Mouse (Mus musculus): ENCODE data around the gene Bicdl1. TPM values are rescaled to one million over a fixed set of nuclear protein-coding genes. Genes with fewer than 3 reads are reported as not detected.

The Bicdl1 gene
- polyA plus RNA-seq, 1 experiment from 2014 or later, result 28.3 TPM

DNA sequence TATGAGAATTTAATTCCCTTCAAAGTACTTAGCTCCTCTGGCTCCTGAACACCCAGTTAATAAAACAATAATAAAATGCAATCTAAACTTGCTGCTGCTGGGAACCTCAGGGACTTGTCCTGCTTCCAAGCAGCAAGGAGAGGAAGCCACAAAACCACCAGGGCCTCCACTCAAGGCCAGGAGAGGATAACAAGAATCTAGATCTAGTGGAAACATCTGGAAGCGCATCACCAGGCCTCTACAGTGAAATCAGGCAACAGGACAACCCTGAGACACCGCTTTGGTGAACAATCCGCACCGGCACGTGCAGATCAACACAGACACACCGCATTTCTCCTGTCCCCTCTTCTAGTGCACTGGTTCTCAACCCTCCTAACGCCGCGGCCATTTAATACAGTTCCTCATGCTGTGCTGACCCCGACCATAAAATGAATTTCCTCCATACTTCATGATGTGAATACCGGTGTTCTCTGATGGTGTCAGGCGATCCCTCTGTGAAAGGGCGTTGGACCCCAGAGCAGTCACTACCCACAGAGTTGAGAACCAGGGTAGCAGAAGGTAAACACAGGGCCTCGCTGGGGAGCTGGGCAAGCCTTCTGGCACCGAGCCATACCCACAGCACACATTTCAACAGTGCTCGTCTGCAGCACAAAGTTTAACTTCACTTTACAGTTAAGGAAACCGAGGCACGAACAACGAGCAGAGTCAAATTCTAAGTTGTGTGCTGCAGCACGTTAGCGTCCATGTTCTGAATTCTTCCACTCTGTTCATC is 9.0 kb downstream of the Bicdl1 start:
- Histone ChIP-seq H3K4me1 (replicated peaks) (peaks cover 9% of the 10 kb centered on the region), H3K4me3 (no peak overlapping the region), H3K27me3 (no peaks in the 10 kb centered on the region), H3K9ac (no peak overlapping the region), H3K4me2 (no peak overlapping the region), H3K36me3 (peaks cover 18% of the 10 kb centered on the region), H3K9me3 (no peaks in the 10 kb centered on the region), H3K27ac (no peak overlapping the region)
- 86% methylated on average over 21 of the region's 21 CpGs for WGBS
- ATAC-seq (ENCODE audit: low FRiP score), result no peak

DNA sequence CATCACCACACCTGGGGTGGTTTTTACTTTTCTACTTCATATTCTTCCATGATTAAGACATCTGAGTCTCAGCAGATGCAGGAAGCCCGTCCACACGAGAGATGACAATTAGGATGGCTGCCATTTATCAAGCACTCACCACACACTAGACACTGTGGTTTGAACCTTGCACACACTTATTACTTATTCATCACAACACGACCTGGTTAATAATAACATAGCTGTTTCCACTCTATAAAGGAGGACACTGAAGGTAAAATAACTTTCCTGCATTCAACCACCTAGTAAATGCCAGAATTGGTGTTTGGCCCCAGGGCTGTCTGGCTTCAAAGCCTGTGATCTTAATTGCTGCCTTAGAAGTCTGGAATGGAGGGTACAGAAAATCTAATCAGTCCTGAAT is 10.7 kb downstream of the Bicdl1 start:
- Histone ChIP-seq H3K27ac (no peak overlapping the region), H3K36me3 (peaks cover 18% of the 10 kb centered on the region), H3K4me1 (replicated peaks) (peaks cover 9% of the 10 kb centered on the region), H3K4me2 (no peak overlapping the region), H3K9me3 (no peaks in the 10 kb centered on the region), H3K9ac (no peak overlapping the region), H3K4me3 (no peak overlapping the region), H3K27me3 (no peaks in the 10 kb centered on the region)
- WGBS, result 59% methylated on average over 3 of the region's 3 CpGs
- no peak for ATAC-seq (ENCODE audit: low FRiP score)

DNA sequence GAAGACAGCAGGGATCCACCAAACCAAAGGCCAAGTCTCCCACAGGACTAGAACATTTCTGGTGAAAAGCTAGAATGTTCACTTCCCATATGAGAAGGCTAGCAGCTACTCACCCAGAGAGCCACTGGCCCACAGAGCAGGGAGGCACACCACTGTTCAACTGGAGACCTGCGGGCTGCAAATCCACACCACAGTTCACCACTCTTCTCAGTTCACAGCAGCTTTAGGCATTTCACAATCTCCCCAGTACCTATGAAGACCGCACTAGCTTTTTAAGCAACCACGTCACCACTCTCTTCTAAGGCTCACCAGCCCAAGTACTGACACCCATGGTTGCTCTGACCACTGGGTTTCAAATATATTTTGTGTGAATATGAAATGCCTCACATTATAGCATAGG is 13.7 kb downstream of the Bicdl1 start:
- Histone ChIP-seq H3K27ac (no peak overlapping the region), H3K4me3 (no peak overlapping the region), H3K36me3 (peaks cover 5% of the 10 kb centered on the region), H3K9me3 (no peaks in the 10 kb centered on the region), H3K27me3 (no peaks in the 10 kb centered on the region), H3K4me1 (replicated peaks) (peaks cover 14% of the 10 kb centered on the region), H3K4me2 (no peak overlapping the region), H3K9ac (no peak overlapping the region)
- no peak for ATAC-seq (ENCODE audit: low FRiP score)
- 94% methylated on average over 3 of the region's 3 CpGs for WGBS

DNA sequence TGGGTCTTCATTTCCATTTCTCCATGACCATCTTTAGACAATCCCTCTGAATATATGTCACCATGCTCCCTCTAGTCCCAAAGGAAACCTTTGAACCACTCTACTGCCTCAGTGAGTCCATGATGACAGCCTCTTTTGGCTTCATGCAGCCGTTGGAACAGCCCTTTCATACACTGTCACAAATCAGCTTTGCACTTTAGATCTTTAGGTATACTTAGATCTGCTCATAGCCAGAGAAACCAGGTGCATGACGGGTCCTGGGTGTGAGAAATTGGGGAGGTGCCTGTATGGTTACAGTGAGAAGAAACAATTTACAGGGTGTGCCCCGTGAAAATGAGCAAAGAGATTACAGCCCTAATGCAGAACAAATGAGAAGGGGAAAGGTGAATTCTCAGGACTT is 14.3 kb downstream of the Bicdl1 start:
- H3K27ac ChIP-seq, result no peak overlapping the region
- no peaks in the 10 kb centered on the region for H3K27me3 ChIP-seq
- H3K9ac ChIP-seq, result no peak overlapping the region
- H3K4me2 ChIP-seq, result no peak overlapping the region
- peaks cover 19% of the 10 kb centered on the region for H3K4me1 ChIP-seq (replicated peaks)
- 89% methylated on average over 3 of the region's 3 CpGs for WGBS
- H3K4me3 ChIP-seq, result no peak overlapping the region
- no peak for ATAC-seq (ENCODE audit: low FRiP score)
- H3K9me3 ChIP-seq, result no peaks in the 10 kb centered on the region
- no peaks in the 10 kb centered on the region for H3K36me3 ChIP-seq

DNA sequence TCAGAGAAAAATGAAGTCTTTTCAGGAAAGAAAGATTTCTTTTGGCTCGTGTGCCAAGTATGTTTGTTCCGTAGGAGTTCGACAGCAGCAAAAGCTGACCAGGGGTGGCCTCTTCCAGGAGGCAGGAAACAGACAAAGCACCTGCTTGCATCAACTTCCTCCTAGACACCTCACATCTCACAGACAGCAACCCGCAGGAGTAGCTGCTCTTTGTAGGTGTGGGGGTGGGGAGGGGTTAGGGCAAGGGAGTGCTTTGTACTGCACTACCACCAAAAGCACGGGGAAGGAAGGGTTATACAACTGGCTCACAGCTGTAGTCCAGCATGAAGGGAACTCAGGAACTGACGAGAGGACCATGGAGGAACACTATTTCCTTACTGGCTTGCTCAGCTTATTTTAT is 15.0 kb downstream of the Bicdl1 start:
- H3K27me3 ChIP-seq, result no peaks in the 10 kb centered on the region
- no peaks in the 10 kb centered on the region for H3K9me3 ChIP-seq
- no peak for ATAC-seq (ENCODE audit: low FRiP score)
- H3K9ac ChIP-seq, result no peak overlapping the region
- H3K4me2 ChIP-seq, result no peak overlapping the region
- WGBS, result 76% methylated on average over 6 of the region's 6 CpGs
- no peaks in the 10 kb centered on the region for H3K36me3 ChIP-seq
- H3K27ac ChIP-seq, result no peak overlapping the region
- H3K4me3 ChIP-seq, result no peak overlapping the region
- H3K4me1 ChIP-seq (replicated peaks), result peaks cover 26% of the 10 kb centered on the region

DNA sequence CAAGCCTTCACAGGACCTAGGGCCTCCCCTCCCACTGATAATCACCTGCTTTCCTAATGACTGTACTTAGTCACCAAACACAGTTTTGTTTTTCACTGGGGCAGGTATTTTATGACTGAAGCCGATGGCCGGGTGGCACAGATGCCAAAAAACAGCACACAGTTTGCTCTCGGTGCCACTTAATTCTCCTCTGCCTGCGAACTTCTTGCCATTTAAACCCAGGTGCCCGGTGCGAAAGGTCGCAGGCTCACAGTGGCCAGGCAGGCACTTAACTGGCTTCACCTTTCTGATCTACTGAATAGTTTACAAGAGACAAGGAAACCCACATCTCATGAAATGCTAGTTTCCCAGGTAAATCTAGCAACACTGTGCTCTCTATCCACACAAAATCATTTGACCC is 16.7 kb downstream of the Bicdl1 start:
- Histone ChIP-seq H3K36me3 (no peaks in the 10 kb centered on the region), H3K27me3 (no peaks in the 10 kb centered on the region), H3K27ac (no peak overlapping the region), H3K4me3 (no peak overlapping the region), H3K4me1 (replicated peaks) (peaks cover 22% of the 10 kb centered on the region), H3K9ac (no peak overlapping the region), H3K4me2 (no peak overlapping the region), H3K9me3 (no peaks in the 10 kb centered on the region)
- 92% methylated on average over 7 of the region's 7 CpGs for WGBS
- no peak for ATAC-seq (ENCODE audit: low FRiP score)

DNA sequence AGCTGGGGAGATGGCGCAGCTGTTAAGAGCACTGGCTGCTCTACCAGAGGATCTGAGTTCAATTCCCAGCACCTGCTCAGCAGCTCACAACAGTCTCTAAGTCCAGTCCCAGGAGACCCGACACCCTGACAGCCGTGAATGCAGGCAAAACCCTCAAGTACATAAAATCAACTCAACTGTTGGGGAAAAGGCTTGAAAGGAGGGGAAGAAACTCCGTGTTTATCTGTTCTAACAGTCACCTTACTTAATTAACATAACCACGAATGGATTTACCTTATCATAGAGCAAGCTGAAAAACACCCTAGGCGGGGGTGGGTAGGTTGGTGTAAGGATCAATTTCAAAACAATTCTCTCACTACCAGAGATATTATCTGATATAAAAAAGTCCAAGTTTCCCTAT is 18.9 kb downstream of the Bicdl1 start:
- ATAC-seq (ENCODE audit: low FRiP score), result no peak

DNA sequence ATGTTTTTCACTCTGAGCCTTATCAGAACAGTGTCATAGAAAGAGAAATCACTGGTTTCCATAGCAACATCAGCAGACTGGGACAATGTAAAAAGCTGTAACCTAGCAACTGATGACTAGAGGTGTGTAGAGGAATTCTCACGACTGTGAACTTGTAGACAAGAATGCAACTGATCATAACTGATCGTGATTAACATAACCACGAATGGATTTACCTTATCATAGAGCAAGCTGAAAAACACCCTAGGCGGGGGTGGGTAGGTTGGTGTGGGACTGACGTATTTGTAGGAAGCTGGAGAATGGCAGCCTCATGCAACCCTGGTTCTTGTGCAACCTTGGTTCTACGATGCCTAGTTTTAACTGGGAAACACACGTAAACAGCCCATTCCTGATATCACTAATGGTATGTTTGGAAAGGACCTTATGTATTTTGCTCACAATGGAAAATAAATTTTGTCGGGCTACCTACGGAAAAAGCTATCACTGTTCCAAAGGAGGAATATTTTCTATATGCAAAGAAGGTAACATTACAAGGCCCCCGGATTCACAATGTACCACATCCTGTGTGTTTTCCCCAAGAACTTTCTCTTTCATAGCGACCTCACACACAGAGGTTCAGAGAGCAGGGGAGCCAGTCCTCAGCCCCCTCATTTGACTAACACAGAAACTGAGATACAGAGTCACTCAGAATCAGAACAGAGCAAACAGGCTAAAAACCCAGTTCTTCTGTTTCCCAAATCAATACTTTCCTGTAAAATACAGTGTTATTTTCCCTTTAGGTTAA is 19.6 kb downstream of the Bicdl1 start:
- Histone ChIP-seq H3K27ac (peak overlapping the region; percentile 26; the same call in 1 of the 2 replicates), H3K4me1 (replicated peaks) (peaks cover 22% of the 10 kb centered on the region), H3K4me2 (no peak overlapping the region), H3K36me3 (no peaks in the 10 kb centered on the region), H3K4me3 (no peak overlapping the region), H3K9me3 (no peaks in the 10 kb centered on the region), H3K9ac (no peak overlapping the region), H3K27me3 (no peaks in the 10 kb centered on the region)
- WGBS, result 61% methylated on average over 11 of the region's 11 CpGs
- no peak for ATAC-seq (ENCODE audit: low FRiP score)

More for the DNA sequence above, 18.9 kb downstream of the Bicdl1 start:
- Histone ChIP-seq H3K4me2 (no peak overlapping the region), H3K36me3 (no peaks in the 10 kb centered on the region), H3K9me3 (no peaks in the 10 kb centered on the region), H3K4me3 (no peak overlapping the region), H3K4me1 (replicated peaks) (peaks cover 22% of the 10 kb centered on the region), H3K9ac (no peak overlapping the region), H3K27me3 (no peaks in the 10 kb centered on the region), H3K27ac (0 out of 2 replicates have a peak overlapping the region, but pooled peaks have one; percentile 26)
- 72% methylated on average over 6 of the region's 6 CpGs for WGBS

DNA sequence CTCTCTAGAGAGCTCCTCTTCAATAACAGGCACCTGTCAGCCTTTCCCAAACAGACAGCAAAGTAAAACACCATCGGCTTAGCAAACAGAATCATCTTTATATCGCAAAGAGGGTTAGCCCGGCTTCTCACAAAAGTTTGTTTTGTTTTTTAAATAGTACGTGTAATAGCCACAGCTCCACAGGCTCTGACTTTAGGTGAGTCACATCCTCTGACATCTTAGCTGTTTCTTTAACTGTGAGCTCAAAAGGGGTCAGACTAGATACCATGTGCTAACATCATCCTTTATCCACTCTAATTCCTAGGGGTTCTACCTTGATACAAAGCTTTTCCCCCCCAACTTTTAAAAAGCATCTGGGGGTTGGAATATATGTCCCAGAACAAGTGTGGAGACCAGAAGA is 21.2 kb downstream of the Bicdl1 start:
- H3K4me3 ChIP-seq, result no peak overlapping the region
- H3K36me3 ChIP-seq, result no peaks in the 10 kb centered on the region
- no peaks in the 10 kb centered on the region for H3K9me3 ChIP-seq
- no peak overlapping the region for H3K4me2 ChIP-seq
- 90% methylated on average over 4 of the region's 4 CpGs for WGBS
- H3K9ac ChIP-seq, result no peak overlapping the region
- H3K27ac ChIP-seq, result no peak overlapping the region
- peaks cover 22% of the 10 kb centered on the region for H3K4me1 ChIP-seq (replicated peaks)
- ATAC-seq (ENCODE audit: low FRiP score), result no peak
- H3K27me3 ChIP-seq, result no peaks in the 10 kb centered on the region

DNA sequence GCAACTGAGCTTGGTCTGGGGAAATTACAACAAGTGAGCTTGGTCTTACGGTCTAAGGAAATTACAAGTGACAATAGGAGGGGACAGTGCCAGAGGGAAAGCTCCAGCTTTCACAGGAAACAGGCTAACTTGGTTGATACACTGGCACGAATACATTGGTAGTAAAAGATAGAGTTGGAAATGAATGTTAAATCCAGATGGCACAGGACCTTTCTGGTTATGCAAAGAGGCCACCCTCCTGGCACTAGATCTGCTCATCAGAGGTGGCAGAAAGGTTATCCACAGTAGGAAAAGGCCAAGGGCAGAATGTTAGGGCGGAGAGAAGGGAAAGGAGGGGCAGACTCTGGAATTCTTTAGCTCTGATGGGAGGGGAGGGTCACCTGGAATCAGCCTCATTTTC is 22.5 kb downstream of the Bicdl1 start:
- WGBS, result 72% methylated on average over 3 of the region's 3 CpGs
- ATAC-seq (ENCODE audit: low FRiP score), result no peak
- no peak overlapping the region for H3K4me3 ChIP-seq
- no peak overlapping the region for H3K27ac ChIP-seq
- no peak overlapping the region for H3K4me2 ChIP-seq
- H3K36me3 ChIP-seq, result no peaks in the 10 kb centered on the region
- H3K9ac ChIP-seq, result no peak overlapping the region
- H3K4me1 ChIP-seq (replicated peaks), result peaks cover 22% of the 10 kb centered on the region
- no peaks in the 10 kb centered on the region for H3K27me3 ChIP-seq
- H3K9me3 ChIP-seq, result no peaks in the 10 kb centered on the region

DNA sequence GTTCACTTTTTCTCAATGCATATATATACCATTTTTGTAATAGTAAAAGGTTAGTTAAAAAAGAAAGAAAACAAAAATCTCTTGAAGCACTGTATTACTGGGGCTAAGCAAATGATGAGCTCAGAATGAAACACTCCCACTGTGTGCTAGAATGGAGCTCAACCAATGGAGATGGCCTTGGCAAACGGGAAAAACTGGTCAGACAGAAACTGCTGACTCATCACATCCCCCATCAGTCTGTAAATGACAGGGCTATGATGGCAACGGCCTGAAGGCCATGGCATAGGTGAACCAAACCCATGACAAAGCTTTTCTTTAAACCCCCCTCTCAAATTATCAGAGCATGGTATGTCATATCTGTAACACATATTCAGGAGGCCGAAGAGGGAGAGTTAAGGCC is 29.4 kb downstream of the Bicdl1 start:
- H3K27ac ChIP-seq, result no peak overlapping the region
- H3K4me2 ChIP-seq, result no peak overlapping the region
- 0 out of 2 replicates have a peak, but pooled peaks cover 2% of the 10 kb centered on the region for H3K4me1 ChIP-seq (replicated peaks)
- no peaks in the 10 kb centered on the region for H3K36me3 ChIP-seq
- no peak overlapping the region for H3K4me3 ChIP-seq
- ATAC-seq (ENCODE audit: low FRiP score), result no peak
- 70% methylated on average over 3 of the region's 3 CpGs for WGBS
- no peaks in the 10 kb centered on the region for H3K27me3 ChIP-seq
- no peaks in the 10 kb centered on the region for H3K9me3 ChIP-seq
- no peak overlapping the region for H3K9ac ChIP-seq

DNA sequence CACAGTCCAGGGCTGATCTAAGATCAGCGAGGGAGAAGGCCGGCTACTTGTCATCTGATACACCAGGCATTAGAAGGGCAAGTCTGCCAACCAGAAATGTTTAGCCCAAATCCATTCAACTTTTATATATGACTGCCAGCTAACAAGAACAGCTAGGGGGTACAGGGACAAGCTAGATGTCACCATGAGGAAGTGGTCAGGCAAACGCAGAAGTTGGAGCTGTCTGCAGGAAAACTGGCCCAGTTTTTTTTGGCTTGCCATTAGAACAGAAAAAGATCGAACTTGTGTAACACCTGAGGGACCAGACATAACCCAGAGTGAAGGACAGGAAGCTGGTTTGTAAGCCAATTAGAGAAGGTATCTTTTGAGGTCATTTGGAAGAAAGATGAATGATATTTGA is 30.2 kb downstream of the Bicdl1 start:
- no peak for ATAC-seq (ENCODE audit: low FRiP score)
- H3K4me1 ChIP-seq (replicated peaks), result 0 out of 2 replicates have a peak, but pooled peaks cover 2% of the 10 kb centered on the region
- H3K9ac ChIP-seq, result no peak overlapping the region
- H3K36me3 ChIP-seq, result no peaks in the 10 kb centered on the region
- H3K27me3 ChIP-seq, result no peaks in the 10 kb centered on the region
- H3K9me3 ChIP-seq, result no peaks in the 10 kb centered on the region
- H3K4me3 ChIP-seq, result no peak overlapping the region
- H3K4me2 ChIP-seq, result no peak overlapping the region
- no peak overlapping the region for H3K27ac ChIP-seq
- WGBS, result 90% methylated on average over 4 of the region's 4 CpGs

DNA sequence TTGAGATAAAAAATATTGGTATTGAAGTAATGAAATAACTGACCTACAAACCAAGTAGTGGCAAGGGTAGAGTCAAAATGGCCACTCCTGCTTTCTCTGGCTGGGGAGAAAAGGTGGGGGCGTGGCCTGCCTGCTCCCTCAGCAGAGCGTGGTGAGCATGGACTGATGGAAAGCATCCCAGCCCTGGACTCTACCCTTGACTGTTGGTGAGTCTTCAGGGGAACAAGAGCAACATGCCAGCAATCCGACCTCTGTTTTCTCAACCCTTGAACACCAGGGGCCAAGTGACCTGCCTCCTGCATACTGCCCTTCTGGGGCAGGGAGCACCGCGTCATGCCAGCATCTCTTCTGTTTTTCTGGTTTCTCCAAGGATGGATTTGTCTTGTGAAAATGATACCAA is 34.6 kb downstream of the Bicdl1 start:
- H3K4me3 ChIP-seq, result no peak overlapping the region
- ATAC-seq (ENCODE audit: low FRiP score), result no peak
- WGBS, result 75% methylated on average over 5 of the region's 5 CpGs
- H3K4me1 ChIP-seq (replicated peaks), result peaks cover 22% of the 10 kb centered on the region
- H3K36me3 ChIP-seq, result no peaks in the 10 kb centered on the region
- no peaks in the 10 kb centered on the region for H3K9me3 ChIP-seq
- no peak overlapping the region for H3K4me2 ChIP-seq
- no peak overlapping the region for H3K9ac ChIP-seq
- H3K27ac ChIP-seq, result no peak overlapping the region
- no peaks in the 10 kb centered on the region for H3K27me3 ChIP-seq

All from hindbrain, embryonic 13.5 days (tissue).